Mouse (Mus musculus): ENCODE data around the gene Cd36. TPM values are rescaled to one million over a fixed set of nuclear protein-coding genes. Genes with fewer than 3 reads are reported as not detected.
"Not testable (repeated sequence)": the region's sequence is repeated elsewhere in the genome, so short reads cannot be mapped to it uniquely, and the experiment has no call there.

Cd36 gene
- 1 to 10 TPM; 1.3 to 1.6 TPM for total RNA-seq (2021)
- long read RNA-seq, experiment 1, result 0 reads
- long read RNA-seq, experiment 2, result 0 reads

GRCm38 (mm10) chr5:17888598-17888997 lies at the start of gene Cd36:
TSS of gene Cd36 (minus strand) at chr5:17888801.
- no peak for DNase-seq (ENCODE audit: low spot score in 2 of 2)

DNA sequence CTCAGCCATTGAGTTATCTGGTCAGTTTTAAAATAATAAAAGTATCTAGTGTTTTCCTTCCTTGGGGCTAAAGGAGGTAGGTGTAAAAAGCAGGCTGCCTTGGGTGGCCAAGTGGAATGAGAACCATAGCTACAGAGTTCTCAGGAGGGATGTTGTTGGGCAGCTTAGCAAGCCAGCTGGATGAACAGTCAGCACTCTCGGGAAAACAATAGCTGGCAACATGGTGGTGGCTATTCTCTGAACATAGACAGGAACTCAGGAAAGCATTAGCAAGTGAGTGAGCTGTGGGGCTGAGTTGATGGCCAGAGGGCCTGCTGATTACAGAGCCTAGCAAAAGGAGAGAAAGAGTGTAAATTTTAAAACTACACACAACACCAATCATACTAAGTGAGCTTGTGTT lies 45.9 kb upstream of the Cd36 start:
- no peak for DNase-seq (ENCODE audit: low spot score in 2 of 2)

GRCm38 (mm10) chr5:17931588-17931987 lies 43.0 kb upstream of the Cd36 start:
- not testable (repeated sequence) for DNase-seq (ENCODE audit: low spot score in 2 of 2)

GRCm38 (mm10) chr5:17929006-17929567 lies 40.5 kb upstream of the Cd36 start:
- DNase-seq (ENCODE audit: low spot score in 2 of 2), result no peak

DNA sequence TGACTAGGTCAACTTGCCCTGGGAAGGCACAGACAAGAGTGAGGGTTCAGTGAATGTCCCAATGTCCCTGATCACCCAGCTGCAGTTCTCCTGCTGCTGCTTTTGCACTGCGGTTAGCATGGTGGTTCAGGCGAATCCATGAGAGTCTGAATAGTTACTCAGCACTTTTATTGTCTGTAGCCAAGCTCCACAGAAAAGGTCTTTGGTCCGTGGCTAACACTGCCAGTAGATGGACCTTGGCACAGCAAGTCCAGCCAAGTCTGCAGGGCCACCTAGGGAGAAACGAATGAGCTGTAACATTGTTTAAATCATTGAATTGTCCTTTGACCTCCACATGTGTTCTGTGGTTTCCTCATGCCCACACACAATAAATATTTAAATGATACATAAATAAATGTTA lies 39.9 kb upstream of the Cd36 start:
- DNase-seq (ENCODE audit: low spot score in 2 of 2), result no peak

DNA sequence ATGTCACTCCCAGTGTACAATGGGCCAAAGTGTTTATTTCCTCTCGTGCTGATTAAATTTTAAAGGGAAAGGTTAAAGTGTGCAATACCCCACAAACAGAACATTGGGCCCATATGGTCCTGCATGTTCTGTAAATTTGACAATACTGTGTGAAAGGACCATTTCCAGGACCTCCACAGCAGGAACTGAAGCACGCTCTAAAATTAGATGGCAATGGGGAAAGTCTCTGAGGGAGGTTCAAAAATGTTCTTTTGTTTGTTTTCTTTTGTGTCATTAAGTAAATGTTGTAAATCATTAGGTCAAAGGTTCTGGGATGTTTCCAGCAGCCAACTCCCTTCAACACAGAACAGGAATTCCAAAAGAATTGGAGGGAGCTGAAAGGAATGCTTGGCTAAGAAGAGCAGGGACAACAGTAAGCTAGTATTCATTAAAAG lies 35.5 kb upstream of the Cd36 start:
- DNase-seq (ENCODE audit: low spot score in 2 of 2), result peak in 1 of 2 experiments; percentile 1

DNA sequence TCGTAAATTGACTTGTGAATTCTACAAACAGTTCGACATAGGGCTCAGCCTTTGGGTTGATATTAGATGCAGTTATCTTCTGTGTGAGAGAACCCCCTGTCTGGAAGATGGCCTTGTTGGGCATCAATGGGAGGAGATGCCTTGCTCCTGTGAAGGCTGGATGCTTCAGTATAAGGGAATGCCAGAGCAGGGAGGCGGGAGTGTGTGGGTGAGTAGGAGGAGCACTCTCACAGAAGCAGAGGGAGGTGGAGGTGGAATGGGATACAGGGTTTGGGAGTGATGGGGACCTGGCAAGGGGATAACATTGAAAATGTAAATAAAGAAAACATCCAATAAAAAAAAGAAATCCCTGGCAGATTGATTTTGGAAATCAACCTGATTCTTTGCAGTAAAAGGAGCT lies 35.0 kb upstream of the Cd36 start:
- DNase-seq (ENCODE audit: low spot score in 2 of 2), result no peak

DNA sequence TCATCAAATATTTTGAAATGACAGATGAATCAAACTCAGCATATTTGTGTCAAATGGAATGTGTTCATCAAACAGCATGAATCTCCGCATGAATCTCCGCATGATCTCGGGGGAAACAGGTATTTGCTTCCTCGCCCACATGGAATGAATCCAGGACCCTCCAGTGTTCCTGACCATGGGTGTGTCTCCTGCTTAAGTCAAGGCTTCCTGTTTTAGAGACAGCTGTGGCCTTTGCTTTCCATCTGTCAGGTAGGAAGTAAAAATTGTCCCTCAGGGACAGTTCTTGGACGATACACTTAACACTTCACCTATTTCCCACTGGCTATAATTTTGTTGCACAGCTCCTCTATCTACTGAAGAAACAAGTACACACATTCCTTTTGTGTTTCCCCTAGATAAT lies 30.4 kb upstream of the Cd36 start:
- no peak for DNase-seq (ENCODE audit: low spot score in 2 of 2)

DNA sequence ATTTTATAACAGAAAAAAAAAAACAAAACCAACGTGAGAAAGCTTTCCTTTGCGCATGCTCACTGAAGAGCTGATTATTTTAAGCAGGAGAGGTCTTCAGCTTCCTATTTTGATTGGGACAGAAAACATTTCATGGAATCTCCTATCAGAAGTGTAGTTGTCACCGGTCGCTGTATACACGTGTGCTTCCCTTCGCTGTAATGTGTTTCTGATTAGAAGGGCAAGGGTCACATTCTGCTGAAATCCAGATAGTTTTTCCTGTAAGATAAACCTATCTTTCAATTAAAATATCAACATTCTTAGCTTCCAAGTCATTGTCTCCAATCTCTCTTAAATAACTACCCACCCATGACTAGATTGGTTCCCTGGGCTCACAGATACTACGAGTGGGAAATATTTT lies 16.2 kb upstream of the Cd36 start:
- no peak for DNase-seq (ENCODE audit: low spot score in 2 of 2)

GRCm38 (mm10) chr5:17898948-17899347 lies 10.3 kb upstream of the Cd36 start:
- DNase-seq (ENCODE audit: low spot score in 2 of 2), result no peak

DNA sequence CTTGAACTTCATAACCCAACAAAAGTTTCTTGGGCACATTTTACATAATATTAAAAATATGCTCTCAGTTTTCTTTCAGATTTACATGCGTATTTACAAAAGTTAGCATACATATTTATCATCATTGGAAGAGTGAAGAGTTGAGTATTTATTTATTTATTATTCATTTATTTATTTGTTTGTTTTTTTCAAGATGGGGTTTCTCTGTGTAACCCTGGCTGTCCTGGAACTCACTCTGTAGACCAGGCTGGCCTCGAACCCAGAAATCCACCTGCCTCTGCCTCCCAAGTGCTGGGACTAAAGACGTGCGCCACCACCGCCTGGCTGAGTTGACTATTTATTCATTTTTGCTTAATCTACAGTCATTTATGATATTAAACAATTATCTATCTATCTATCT lies 9.0 kb upstream of the Cd36 start:
- not testable (repeated sequence) for DNase-seq (ENCODE audit: low spot score in 2 of 2)

DNA sequence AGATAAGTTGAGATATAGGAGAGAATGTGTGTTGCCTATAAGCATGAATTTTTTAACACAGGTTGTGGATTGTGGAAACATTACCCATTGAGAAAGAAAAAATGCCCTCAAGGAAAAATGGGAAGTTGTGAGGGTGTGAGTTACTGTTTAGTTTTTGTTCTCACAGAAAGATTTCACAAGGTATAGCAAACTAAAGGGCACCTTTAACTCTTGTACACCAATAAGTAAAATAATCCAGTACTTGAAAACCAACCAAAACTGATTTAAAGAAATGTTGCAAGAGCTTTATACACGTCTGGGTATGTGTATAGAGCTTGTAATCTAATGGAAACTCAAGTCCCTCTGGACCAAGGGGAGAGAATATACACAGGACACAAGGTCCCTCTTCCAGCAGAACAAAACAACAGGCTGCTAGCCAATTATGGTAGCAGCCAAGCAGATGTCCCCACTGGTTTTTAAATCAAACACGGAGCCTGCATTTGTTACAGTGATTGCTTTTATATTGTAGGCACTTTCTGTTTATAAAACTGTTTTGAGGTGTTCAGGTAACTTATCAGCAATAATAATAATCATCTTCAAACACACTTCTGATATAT lies 5.1 kb upstream of the Cd36 start:
- DNase-seq (ENCODE audit: low spot score in 2 of 2), result no peak

- no peak for DNase-seq (ENCODE audit: low spot score in 2 of 2)
Observed at GRCm38 (mm10) chr5:17889291-17889690, 690 bp upstream of the Cd36 start.

- no peak for DNase-seq (ENCODE audit: low spot score in 2 of 2)
Observed at GRCm38 (mm10) chr5:17886377-17886776, 2.2 kb downstream of the Cd36 start.

DNA sequence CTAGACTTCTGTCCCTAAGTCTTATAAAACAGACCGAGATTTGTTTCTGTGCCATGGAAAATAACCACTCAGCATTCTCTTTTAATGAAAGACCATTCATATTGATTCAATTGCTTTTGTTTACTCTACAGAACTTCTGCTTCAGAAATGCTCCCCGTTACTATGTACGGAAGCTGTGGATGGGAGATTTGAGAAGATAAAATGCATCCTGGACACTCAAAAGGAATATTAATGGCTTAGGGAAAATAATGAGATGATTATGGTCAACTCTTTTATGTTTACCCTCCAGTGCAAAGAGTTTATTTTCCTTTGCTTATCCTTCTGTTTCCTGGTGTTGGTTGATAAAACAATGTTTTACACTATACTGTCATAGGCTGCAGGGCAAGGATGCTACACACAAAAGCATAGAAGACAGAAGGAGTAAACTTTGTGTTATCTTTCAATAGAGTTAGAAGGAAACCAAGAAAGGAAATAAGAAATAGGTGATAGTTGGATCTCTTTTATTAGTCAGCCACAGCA lies 5.2 kb downstream of the Cd36 start:
- DNase-seq (ENCODE audit: low spot score in 2 of 2), result no peak

- no peak for DNase-seq (ENCODE audit: low spot score in 2 of 2)
Observed at GRCm38 (mm10) chr5:17881542-17881896, 7.1 kb downstream of the Cd36 start.

DNA sequence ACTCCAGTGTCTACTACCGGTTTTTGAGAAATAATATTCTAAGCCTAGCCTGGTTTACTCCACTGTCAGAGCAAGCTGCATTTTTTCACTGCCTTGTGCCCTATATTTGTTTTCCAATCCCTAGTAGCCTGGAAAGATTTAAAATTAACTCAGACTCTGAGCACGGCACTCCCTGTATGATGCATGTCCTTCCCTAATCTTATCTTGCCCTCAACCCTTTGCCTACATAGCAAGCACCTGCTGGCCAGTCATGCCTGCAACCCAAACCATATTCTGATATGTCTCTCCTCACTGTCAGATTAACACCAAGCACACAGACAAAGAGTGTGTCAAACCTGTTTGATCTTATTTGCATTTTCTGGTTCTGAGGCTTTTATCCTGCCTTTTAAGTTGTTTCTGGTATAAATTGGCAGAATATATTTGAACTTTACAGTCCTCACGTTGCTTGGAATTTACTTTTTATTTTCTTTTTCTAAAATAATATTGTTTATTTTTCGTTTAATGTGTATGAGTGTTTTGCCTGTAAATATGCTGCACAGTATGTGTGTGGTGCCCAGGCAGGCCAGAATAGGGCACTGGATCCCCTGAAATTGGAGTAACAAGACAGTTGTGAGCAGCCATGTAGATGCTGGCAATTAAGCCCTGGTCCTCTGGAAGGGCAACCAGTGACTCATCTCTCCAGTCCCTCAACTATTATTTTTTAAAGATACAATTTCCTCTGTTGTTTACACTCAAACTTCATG lies 7.6 kb downstream of the Cd36 start:
- no peak for DNase-seq (ENCODE audit: low spot score in 2 of 2)

DNA sequence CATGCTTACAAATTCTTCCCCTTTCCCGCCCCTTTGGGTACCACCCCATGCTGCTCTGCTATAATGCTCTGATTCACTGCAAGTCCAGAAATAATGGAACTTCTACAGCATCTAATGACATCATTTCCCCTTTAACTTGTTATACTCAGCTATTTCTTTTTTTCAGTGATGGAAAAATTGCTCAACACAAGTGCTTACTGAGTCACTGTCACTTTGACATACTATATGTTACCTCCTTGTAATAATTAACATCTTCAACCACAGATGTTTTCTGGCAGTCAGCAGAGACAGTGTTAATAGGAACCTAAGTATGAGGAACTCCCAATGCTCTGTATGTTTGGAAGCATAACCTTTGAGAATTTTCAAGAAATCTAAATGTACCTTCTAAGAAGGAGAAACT lies 8.7 kb downstream of the Cd36 start:
- DNase-seq (ENCODE audit: low spot score in 2 of 2), result no peak

DNA sequence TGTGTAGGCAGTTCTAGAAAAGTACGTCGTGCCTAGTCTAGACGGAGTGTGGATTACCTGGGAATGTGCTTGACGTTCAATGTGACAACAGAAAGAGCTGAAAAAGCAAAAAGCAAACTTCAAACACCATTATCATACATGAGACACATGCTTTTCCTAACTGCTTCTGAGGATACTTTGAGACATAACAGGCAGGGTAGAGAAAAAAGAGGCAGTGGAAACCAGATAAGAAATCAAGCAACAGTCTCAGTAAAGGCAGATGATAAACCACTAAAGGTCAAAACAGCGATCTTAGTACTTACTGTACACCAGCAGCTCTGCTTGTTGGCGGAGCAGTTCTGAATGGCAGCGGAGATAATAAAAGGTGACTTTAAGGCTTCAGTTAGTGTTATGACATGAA lies 11.6 kb downstream of the Cd36 start:
- no peak for DNase-seq (ENCODE audit: low spot score in 2 of 2)

DNA sequence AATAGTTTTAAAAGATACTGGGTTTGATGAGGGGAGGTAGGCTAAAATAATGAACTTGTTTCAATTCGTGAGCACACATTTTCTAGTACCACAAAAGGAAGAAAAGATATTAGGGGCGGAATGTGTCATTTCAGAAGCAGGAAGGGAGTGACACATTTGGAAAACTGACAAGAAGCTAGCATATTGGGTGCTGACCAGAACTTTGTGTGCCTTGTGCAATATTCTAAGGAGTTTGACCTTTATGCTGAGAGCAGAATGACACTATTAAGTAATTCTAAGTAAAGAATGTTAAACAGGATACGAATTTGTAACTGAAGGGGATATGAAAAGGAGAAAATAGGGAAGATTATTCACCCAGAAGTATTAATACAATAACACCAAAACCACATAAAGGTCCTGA lies 12.0 kb downstream of the Cd36 start:
- no peak for DNase-seq (ENCODE audit: low spot score in 2 of 2)

DNA sequence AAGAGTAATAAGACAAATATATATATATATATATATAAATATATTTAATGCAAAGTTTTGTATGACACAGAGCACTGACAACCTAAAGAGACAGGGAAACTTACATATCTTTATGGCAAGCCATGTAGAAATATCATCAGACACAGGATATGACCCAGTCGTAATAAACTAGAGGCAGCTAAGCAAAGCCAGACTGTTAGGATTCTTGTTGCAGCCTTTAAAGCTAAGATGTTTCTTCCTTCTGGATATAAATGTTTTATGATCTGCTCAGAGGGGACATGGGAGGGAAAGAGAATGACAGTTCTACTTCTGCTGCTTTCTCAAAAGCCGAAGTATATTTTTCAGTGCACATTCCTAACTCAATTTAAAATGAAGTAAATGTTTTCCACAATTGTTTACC lies 14.3 kb downstream of the Cd36 start:
- DNase-seq (ENCODE audit: low spot score in 2 of 2), result no peak

DNA sequence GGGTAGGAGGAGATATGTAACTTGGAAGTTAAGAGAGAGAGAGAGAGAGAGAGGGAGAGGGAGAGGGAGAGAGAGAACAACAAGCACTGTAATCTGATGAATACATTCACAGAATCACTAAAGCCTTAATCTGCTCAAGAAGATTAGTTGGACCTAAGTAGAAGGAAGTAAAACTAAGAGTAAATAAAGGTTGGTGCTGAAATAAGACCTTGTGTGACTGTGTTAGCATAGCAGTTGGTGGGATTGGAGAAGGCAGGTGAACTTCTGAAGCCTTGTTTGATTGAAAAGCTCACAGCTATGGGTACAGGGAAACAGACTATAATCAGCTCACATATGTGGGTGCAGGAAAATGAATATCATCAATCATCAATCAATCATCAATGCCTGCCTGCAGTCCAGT lies 23.2 kb downstream of the Cd36 start:
- no peak for DNase-seq (ENCODE audit: low spot score in 2 of 2)

- DNase-seq (ENCODE audit: low spot score in 2 of 2), result no peak
Observed at GRCm38 (mm10) chr5:17863085-17863484, 25.5 kb downstream of the Cd36 start.

All from layer of hippocampus, postnatal 14 days (tissue).